Mouse (Mus musculus) liver, embryonic 14.5 days (tissue): ENCODE results near the gene Cela1.

ENCODE experiments used
- CTCF ChIP-seq: IDR thresholded peaks from 2 replicates; pipeline ENCODE4 v1.5.1; 2016; ENCODE audit warnings: antibody characterized with exemption, low read depth, control low read depth
- EP300 ChIP-seq: IDR thresholded peaks from 2 replicates; pipeline ENCODE4 v1.6.1; 2016; ENCODE audit warnings: antibody characterized with exemption, low read depth

- TF ChIP-seq CTCF (no peak), EP300 (no peak)
Observed at GRCm38 (mm10) chr15:100642451-100642850, 45.3 kb downstream of the Cela1 start.
